Mouse (Mus musculus) lung, embryonic 14.5 days (tissue): ENCODE data around the gene Chka. TPM values are rescaled to one million over a fixed set of nuclear protein-coding genes. Genes with fewer than 3 reads are reported as not detected.

Experiments used
- ATAC-seq: fragments of 200-750 bp; cut with Nextera tagmentation; 2 replicates; pipeline ENCODE4 v1.8.0; 2017; ENCODE audit warnings: mild to moderate bottlenecking, moderate TSS enrichment, moderate library complexity; ENCODE audit not compliant: insufficient read depth
- DNase-seq: peaks from one replicate; pipeline ENCODE4 v3.0.0-alpha.2; 2015
- H3K27ac ChIP-seq: fragments of 300-500 bp; sonication (generic); 2 replicates; pipeline ENCODE4 v1.5.1; 2014; ENCODE audit warnings: low read depth, mild to moderate bottlenecking, moderate library complexity
- H3K27me3 ChIP-seq: fragments of 300-500 bp; sonication (generic); 2 replicates; pipeline ENCODE4 v1.6.1; 2014; ENCODE audit warnings: low read length, control low read depth; ENCODE audit not compliant: insufficient read depth
- H3K36me3 ChIP-seq: fragments of 300-500 bp; sonication (generic); 2 replicates; pipeline ENCODE4 v1.6.1; 2014; ENCODE audit warnings: control low read depth; ENCODE audit not compliant: insufficient read depth
- H3K4me1 ChIP-seq: fragments of 300-500 bp; sonication (generic); 2 replicates; pipeline ENCODE4 v1.6.1; 2014; ENCODE audit warnings: antibody characterized with exemption, control low read depth; ENCODE audit not compliant: insufficient read depth
- H3K4me2 ChIP-seq: fragments of 300-500 bp; sonication (generic); 2 replicates; pipeline ENCODE4 v1.6.1; 2014; ENCODE audit warnings: mild to moderate bottlenecking
- H3K4me3 ChIP-seq: fragments of 300-500 bp; sonication (generic); 2 replicates; pipeline ENCODE4 v1.5.1; 2014; ENCODE audit warnings: low read depth, low read length
- H3K9ac ChIP-seq: fragments of 300-500 bp; sonication (generic); 2 replicates; pipeline ENCODE4 v1.6.1; 2014
- H3K9me3 ChIP-seq: fragments of 300-500 bp; sonication (generic); 2 replicates; pipeline ENCODE4 v1.6.1; 2016; ENCODE audit warnings: low read depth, low read length, control low read depth
- CTCF ChIP-seq: IDR thresholded peaks from 2 replicates; pipeline ENCODE4 v1.5.1; 2016; ENCODE audit warnings: antibody characterized with exemption, low read depth
- WGBS: fragments of 180-500 bp; shearing (Covaris S2); extraction: QIAGEN DNeasy Blood & Tissue Kit; methylation state at CpG from one replicate; pipeline ENCODE4 v1.1.7; 2014; 5-methylcytosine and 5-hydroxymethylcytosine counted together
- polyA plus RNA-seq: library from polyadenylated mRNA; unstranded; fragments of >200 nt; fragmentation: Nextera tagmentation; extraction: Ambion mirVana; gene quantifications from 2 replicates; pipeline ENCODE4 v1.2.1, GENCODE M21; 2014

The Chka gene
- polyA plus RNA-seq, 1 experiment from 2014 or later: 63.0 TPM

DNA sequence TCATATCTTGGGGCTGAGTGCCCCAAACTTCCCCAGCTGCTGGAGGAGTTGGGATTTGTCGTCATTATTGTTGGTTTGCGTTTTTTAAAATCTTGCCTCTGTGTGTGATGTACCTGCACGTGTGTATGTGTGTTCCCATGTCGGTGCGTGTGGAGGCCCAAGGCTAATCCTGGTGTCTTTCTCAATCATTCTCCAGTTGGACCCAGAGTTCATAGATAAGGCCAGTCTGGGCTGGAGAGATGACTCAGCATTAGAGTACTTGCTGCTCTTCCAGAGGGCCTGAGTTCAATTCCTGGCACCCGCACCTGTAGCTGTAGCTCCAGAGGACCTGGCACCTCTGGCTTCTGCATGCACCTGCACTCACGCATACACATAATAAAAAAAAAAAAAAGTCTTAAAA lies 73.3 kb downstream of the Chka start:
- 87% methylated on average over 7 of the region's 7 CpGs for WGBS
- no peaks in the 10 kb centered on the region for H3K9me3 ChIP-seq
- no peaks in the 10 kb centered on the region for H3K36me3 ChIP-seq
- H3K4me3 ChIP-seq: no peak overlapping the region
- H3K4me2 ChIP-seq: no peak overlapping the region
- H3K27me3 ChIP-seq: no peaks in the 10 kb centered on the region
- no peak overlapping the region for H3K27ac ChIP-seq
- ATAC-seq (no peak), DNase-seq (no peak)
- H3K4me1 ChIP-seq: peaks cover 11% of the 10 kb centered on the region; the same call in 1 of the 2 replicates
- H3K9ac ChIP-seq: no peak overlapping the region
- no peak for TF ChIP-seq CTCF

GRCm38 (mm10) chr19:3925859-3926258 lies 74.3 kb downstream of the Chka start:
- DNase-seq: no peak
- Histone ChIP-seq H3K4me1 (peaks cover 16% of the 10 kb centered on the region), H3K9me3 (no peaks in the 10 kb centered on the region), H3K27me3 (no peaks in the 10 kb centered on the region), H3K27ac (no peak overlapping the region), H3K4me3 (no peak overlapping the region), H3K9ac (no peak overlapping the region), H3K36me3 (no peaks in the 10 kb centered on the region), H3K4me2 (no peak overlapping the region)
- TF ChIP-seq CTCF: no peak
- ATAC-seq: no peak
- WGBS: 76% methylated on average over 6 of the region's 6 CpGs

DNA sequence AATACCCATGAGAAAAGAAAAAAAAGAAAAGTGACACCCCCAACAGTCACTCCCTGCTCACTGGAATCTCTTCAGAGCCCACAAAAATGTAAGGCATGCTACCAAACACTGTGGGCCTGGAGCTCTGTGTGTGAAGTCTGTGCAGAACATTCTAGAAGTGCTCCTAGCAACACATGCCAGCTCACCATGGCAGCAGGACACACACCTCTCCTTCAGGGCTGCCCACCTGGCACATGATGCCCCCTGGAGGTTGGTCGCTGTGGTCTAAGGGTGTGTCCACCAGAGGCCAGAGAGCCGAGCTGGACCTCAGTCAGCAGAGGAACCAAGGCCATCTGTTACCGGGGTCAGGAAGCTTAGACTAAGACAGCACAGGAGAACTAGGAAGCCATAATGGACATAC lies 74.7 kb downstream of the Chka start:
- Histone ChIP-seq H3K36me3 (no peaks in the 10 kb centered on the region), H3K9me3 (no peaks in the 10 kb centered on the region), H3K27ac (no peak overlapping the region), H3K4me3 (no peak overlapping the region), H3K27me3 (no peaks in the 10 kb centered on the region), H3K4me1 (peaks cover 16% of the 10 kb centered on the region), H3K9ac (no peak overlapping the region), H3K4me2 (no peak overlapping the region)
- TF ChIP-seq CTCF: peak; percentile 49
- peak; percentile 25 for DNase-seq
- no peak for ATAC-seq
- WGBS: 45% methylated on average over 3 of the region's 3 CpGs

DNA sequence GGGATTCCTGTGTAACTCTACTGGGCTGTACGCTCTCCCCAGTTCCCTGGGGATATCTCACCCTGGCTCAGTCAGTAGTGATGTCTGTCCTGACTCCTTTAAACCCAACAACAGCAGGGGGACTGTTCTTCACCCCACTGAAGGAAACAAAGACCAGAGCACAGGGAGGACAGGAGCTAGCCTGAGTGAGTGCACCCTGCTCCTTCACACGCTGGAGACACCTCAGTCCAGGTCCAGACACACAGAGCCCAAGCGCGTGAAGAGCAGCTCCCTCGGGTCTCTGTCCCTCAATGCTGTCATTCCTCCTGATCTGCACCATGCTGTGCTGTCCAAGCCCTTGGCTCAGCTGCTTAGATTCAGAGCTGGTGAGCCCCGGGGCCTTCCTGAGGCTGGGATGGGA lies 75.1 kb downstream of the Chka start:
- H3K4me1 ChIP-seq: peaks cover 16% of the 10 kb centered on the region
- 63% methylated on average over 6 of the region's 6 CpGs for WGBS
- H3K4me3 ChIP-seq: no peak overlapping the region
- no peak for TF ChIP-seq CTCF
- no peak overlapping the region for H3K4me2 ChIP-seq
- H3K36me3 ChIP-seq: no peaks in the 10 kb centered on the region
- no peaks in the 10 kb centered on the region for H3K27me3 ChIP-seq
- ATAC-seq (no peak), DNase-seq (no peak)
- H3K9me3 ChIP-seq: no peaks in the 10 kb centered on the region
- H3K27ac ChIP-seq: no peak overlapping the region
- H3K9ac ChIP-seq: no peak overlapping the region

DNA sequence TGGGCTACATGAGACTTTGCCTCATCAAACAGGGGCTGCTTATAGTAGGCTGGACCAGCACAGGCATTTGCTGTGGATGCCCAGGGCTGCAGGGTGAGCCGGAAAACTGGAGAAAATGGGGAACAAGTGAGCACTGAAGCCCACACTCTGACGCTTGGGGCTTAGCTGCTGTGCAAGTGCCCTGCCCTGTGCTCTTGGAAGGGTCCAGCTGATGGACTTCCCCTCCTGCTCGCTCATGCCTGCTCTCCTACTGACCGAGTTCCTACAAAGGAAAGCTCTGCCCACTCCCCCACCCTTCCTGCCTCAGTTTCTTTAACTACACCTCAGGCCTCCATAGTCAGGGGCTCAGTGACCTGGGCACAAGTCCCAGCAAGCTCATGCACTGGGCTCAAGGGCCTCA lies 76.4 kb downstream of the Chka start:
- H3K4me2 ChIP-seq: no peak overlapping the region
- H3K36me3 ChIP-seq: no peaks in the 10 kb centered on the region
- no peak for ATAC-seq
- H3K27me3 ChIP-seq: no peaks in the 10 kb centered on the region
- no peaks in the 10 kb centered on the region for H3K9me3 ChIP-seq
- peaks cover 16% of the 10 kb centered on the region for H3K4me1 ChIP-seq
- no peak overlapping the region for H3K27ac ChIP-seq
- no peak for TF ChIP-seq CTCF
- H3K4me3 ChIP-seq: no peak overlapping the region
- DNase-seq: no peak
- whole genome bisulfite sequencing: 85% methylated on average over 4 of the region's 4 CpGs
- no peak overlapping the region for H3K9ac ChIP-seq

DNA sequence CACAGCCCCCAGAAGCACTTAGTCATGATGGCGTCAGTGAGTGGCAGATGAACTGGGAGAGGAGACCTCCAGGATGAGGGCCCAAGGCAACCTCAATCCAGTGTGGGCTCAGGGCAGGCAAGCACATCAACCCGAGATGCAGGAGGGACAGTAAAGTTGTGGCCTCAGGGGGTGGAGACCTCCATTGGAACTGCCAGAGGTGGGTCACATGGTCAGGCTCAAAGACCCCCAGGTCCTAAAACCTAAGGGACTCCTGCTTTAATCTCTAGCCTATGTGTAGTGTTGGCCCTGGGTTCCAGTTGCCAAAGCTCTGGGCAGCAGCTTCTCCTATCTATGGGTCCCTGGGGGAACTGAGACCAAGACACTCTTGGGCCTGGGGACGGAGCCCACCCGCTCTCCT lies 77.2 kb downstream of the Chka start:
- WGBS: 82% methylated on average over 4 of the region's 4 CpGs
- no peaks in the 10 kb centered on the region for H3K9me3 ChIP-seq
- no peak overlapping the region for H3K4me3 ChIP-seq
- peaks cover 16% of the 10 kb centered on the region for H3K4me1 ChIP-seq
- peak overlapping the region; percentile 89; the same call in 1 of the 2 replicates for H3K27ac ChIP-seq
- H3K36me3 ChIP-seq: no peaks in the 10 kb centered on the region
- no peak for TF ChIP-seq CTCF
- H3K27me3 ChIP-seq: no peaks in the 10 kb centered on the region
- H3K4me2 ChIP-seq: peak overlapping the region; percentile 27; the same call in 1 of the 2 replicates
- H3K9ac ChIP-seq: no peak overlapping the region
- no peak for ATAC-seq
- DNase-seq: no peak

GRCm38 (mm10) chr19:3929211-3929941 lies 77.8 kb downstream of the Chka start, which contains the start of gene Aldh3b1:
Gene Aldh3b1, minus strand, starts transcription at chr19:3929808.
- Histone ChIP-seq H3K27ac (peak within 1 kb of the TSS; percentile 89), H3K4me2 (peak within 1 kb of the TSS; percentile 27; the same call in 1 of the 2 replicates), H3K4me1 (peaks cover 16% of the 10 kb centered on the region), H3K27me3 (no peaks in the 10 kb centered on the region), H3K9me3 (no peaks in the 10 kb centered on the region), H3K4me3 (no peak within 1 kb of the TSS), H3K9ac (no peak within 1 kb of the TSS), H3K36me3 (no peaks in the 10 kb centered on the region)
- TF ChIP-seq CTCF: no peak
- ATAC-seq: peak; percentile 73
- peak; percentile 87 for DNase-seq
- WGBS: 32% methylated on average over 12 of the region's 12 CpGs
